Mouse (Mus musculus) heart, adult 2 months (tissue): Measurements from ENCODE around the gene Exph5.

Source experiments
- CTCF ChIP-seq: fragments of 200-600 bp; IDR thresholded peaks from 2 replicates; pipeline ENCODE4 v1.8.1; 2022; ENCODE audit warnings: antibody characterized with exemption, mild to moderate bottlenecking, moderate library complexity
- POLR2A ChIP-seq: fragments of 200-500 bp; IDR thresholded peaks from 2 replicates; pipeline ENCODE4 v1.6.1; 2011; ENCODE audit warnings: mild to moderate bottlenecking, low read depth, low read length, control low read depth; ENCODE audit not compliant: insufficient read depth

- TF ChIP-seq POLR2A (no peak), CTCF (no peak)
These were observed 43.7 kb upstream of the Exph5 start for GRCm38 (mm10) chr9:53257772-53258171.
